9 mouse cellular contexts compared by ENCODE assay signal in the genomic region with DNA sequence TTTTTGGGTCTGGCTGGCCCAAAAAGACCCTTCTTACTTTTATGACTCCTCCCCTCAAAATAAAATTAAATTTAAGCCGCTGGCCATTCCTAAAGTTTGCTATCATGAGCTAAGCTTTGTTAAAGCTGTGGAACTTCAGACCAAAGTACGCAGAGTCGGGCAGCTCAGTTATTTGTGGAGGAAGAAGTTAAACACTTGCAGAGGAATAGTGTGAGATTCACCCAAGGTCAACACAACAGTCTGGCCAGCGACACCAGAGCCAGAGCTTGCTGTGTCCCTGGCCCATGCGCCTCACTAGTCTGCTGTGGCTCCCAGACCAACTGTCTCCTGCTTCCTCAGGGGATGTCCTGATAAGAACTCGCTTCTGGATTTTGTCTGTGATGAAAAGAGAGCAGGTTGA.
"Had no signal": no experiment of that assay in that cellular context is flagged by ENCODE, and none has a peak within 500 bp of the region (broad histone marks: within the 10 kb centered on the region; RNA-seq: fewer than 3 reads in every experiment).

No protein-coding gene starts in this region.

- DNase-seq: kidney, postnatal 14 days; kidney, postnatal 4 days; left cerebral cortex, postnatal 4 days; liver, embryonic 13.5 days; lung, embryonic 14.5 days; lung, postnatal 36 days; right cerebral cortex, postnatal 25 days; spleen, adult 18-20 months; thymus, postnatal 25 days had no signal
